Mouse (Mus musculus) embryonic facial prominence, embryonic 11.5 days (tissue): Measurements from ENCODE around the gene Onecut3. TPM values are rescaled to one million over a fixed set of nuclear protein-coding genes. Genes with fewer than 3 reads are reported as not detected.
A peak's percentile ranks its signal among the peaks of the same experiment; 100 is the strongest.

Source experiments
- ATAC-seq: fragments of 200-750 bp; cut with Nextera tagmentation; replicated peaks from 2 replicates; pipeline ENCODE4 v1.8.0; 2017; ENCODE audit warnings: low read depth; ENCODE audit not compliant: insufficient number of reproducible peaks, low FRiP score, low TSS enrichment
- DNase-seq: peaks from one replicate; pipeline ENCODE4 v3.0.0-alpha.2; 2015; ENCODE audit warnings: low spot score
- H3K27ac ChIP-seq: fragments of 300-500 bp; sonication (generic); replicated peaks from 2 replicates; pipeline ENCODE4 v1.5.1; 2014; ENCODE audit warnings: mild to moderate bottlenecking, low read depth, low read length, control low read depth
- H3K27me3 ChIP-seq: fragments of 300-500 bp; sonication (generic); 2 replicates; pipeline ENCODE4 v1.6.1; 2014; ENCODE audit warnings: mild to moderate bottlenecking, low read length, moderate library complexity, mixed read lengths; ENCODE audit not compliant: control insufficient read depth, insufficient read depth
- H3K36me3 ChIP-seq: fragments of 300-500 bp; sonication (generic); replicated peaks from 2 replicates; pipeline ENCODE4 v1.6.1; 2014; ENCODE audit warnings: low read depth, mild to moderate bottlenecking, low read length, moderate library complexity, mixed read lengths; ENCODE audit not compliant: control insufficient read depth, insufficient read depth
- H3K4me1 ChIP-seq: fragments of 300-500 bp; sonication (generic); 2 replicates; pipeline ENCODE4 v1.6.1; 2014; ENCODE audit warnings: low read length, mixed read lengths; ENCODE audit not compliant: control insufficient read depth, insufficient read depth
- H3K4me2 ChIP-seq: fragments of 300-500 bp; sonication (generic); 2 replicates; pipeline ENCODE4 v1.6.1; 2014; ENCODE audit warnings: low read depth, mild to moderate bottlenecking, control low read depth, low read length, moderate library complexity
- H3K4me3 ChIP-seq: fragments of 300-500 bp; sonication (generic); 2 replicates; pipeline ENCODE4 v1.5.1; 2014; ENCODE audit warnings: low read depth, low read length, control low read depth
- H3K9ac ChIP-seq: fragments of 300-500 bp; sonication (generic); replicated peaks from 2 replicates; pipeline ENCODE4 v1.6.1; 2014; ENCODE audit warnings: mild to moderate bottlenecking, control low read depth, low read length
- H3K9me3 ChIP-seq: fragments of 300-500 bp; sonication (generic); replicated peaks from 2 replicates; pipeline ENCODE4 v1.6.1; 2016; ENCODE audit warnings: mild to moderate bottlenecking, low read length, inconsistent platforms, mixed read lengths; ENCODE audit not compliant: control insufficient read depth
- WGBS: fragments of 180-500 bp; shearing (Covaris S2); extraction: QIAGEN DNeasy Blood & Tissue Kit; methylation state at CpG from one replicate; pipeline ENCODE4 v1.1.7; 2014; 5-methylcytosine and 5-hydroxymethylcytosine counted together
- polyA plus RNA-seq: library from polyadenylated mRNA; unstranded; fragments of >200 nt; fragmentation: Nextera tagmentation; extraction: Ambion mirVana; gene quantifications from 2 replicates; pipeline ENCODE4 v1.2.1, GENCODE M21; 2014

Onecut3 gene
- polyA plus RNA-seq, 1 experiment from 2014 or later = 0.22 TPM

DNA sequence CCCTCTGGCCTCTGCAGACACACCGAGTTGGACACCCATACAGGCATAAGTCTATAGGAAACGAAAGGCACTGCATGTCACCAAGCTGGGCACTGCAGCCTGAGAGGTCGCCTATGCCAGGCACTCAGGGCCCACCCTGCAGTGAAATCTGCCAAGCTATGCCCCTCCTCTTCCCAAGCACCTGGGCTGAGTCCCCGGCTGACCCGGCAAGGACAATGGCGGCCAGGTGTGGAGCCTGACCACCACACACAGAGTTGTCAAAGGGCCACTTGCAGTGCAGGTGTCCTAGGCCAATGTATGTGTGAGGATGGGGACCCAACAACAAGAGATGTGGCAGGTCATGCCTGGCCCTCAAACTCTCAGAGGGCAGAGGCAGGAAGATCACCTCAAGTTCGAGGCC is 64.8 kb downstream of the Onecut3 start:
- WGBS = 96% methylated on average over 7 of the region's 7 CpGs
- no peaks in the 10 kb centered on the region for H3K27me3 ChIP-seq
- no peak for ATAC-seq

DNA sequence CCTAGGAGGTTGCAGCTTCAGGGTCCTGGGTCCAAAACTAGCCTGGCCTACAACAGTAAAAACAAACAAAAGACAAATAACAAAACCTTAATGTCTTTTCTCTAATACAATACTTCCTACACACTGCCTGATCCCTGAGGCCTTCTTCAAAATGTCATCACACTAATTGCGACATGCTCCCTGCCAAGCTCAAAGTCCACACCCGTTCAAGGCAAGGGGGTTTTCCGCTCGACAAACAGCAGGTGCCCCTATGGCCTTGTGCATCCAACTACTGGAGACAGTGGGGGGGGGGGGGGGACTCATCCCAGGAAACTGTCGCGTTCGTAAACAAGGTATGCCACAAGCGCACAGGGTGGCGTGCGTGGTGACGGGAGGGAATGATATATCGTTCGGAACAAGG is 66.0 kb downstream of the Onecut3 start:
- Histone ChIP-seq H3K36me3 (no peaks in the 10 kb centered on the region), H3K4me2 (peak overlapping the region; percentile 84), H3K9ac (peak overlapping the region; percentile 95), H3K9me3 (no peaks in the 10 kb centered on the region), H3K4me1 (peaks cover 4% of the 10 kb centered on the region; the same call in 1 of the 2 replicates), H3K4me3 (peak overlapping the region; percentile 97), H3K27me3 (no peaks in the 10 kb centered on the region), H3K27ac (0 out of 2 replicates have a peak overlapping the region, but pooled peaks have one; percentile 70)
- ATAC-seq = no peak
- DNase-seq = no peak
- WGBS = under 1% methylated on average over 13 of the region's 13 CpGs

More for the DNA sequence above, 64.8 kb downstream of the Onecut3 start:
- Histone ChIP-seq H3K4me3 (no peak overlapping the region), H3K4me2 (no peak overlapping the region), H3K4me1 (peaks cover 4% of the 10 kb centered on the region; the same call in 1 of the 2 replicates), H3K9me3 (no peaks in the 10 kb centered on the region), H3K36me3 (no peaks in the 10 kb centered on the region), H3K27ac (no peak overlapping the region), H3K9ac (no peak overlapping the region)
- no peak for DNase-seq

DNA sequence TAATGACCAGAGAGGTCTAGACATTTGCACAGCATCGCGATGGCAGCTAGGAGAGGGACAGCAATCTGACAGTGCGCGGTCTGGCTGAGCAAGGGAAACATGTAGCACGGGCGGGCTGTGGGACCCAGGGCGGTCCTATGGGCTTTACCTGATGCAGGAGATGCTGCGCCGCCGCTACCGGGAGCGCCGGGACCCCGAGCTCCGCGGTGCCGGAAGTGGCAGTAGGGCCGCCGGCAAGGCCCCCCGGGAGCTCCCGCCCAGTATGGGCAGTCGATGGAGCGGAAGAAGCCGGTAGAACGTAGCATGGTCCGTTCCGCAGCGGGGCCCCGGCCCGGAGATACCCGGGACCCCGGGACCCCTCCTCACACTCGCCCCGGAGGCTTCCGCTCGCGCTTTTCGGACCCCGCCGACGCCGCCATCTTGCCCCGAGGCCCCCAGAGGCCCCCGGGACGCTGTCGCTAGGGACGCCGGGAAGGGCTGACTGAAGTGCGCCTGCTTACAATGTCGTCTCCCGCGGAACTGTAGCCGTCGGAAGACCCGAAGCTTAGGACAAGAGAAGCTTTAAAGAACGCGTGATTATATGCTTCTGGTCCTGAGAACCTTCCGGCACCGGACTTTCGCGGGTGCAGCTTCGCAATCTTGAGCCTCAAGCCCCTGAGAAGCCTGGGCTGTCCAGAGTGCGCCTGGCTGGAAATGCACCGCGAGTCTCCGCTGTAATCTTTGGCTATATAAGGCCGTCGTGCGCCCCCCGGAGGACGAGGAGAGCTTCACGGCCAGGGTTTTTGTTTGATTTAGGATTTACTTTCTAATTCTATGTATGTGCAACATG is 66.7 kb downstream of the Onecut3 start, which contains the start of gene Rexo1:
Gene Rexo1, minus strand, starts transcription at position 445 of the 829 bp plus-strand sequence.
- Histone ChIP-seq H3K4me1 (peaks cover 4% of the 10 kb centered on the region), H3K27me3 (no peaks in the 10 kb centered on the region), H3K36me3 (no peaks in the 10 kb centered on the region), H3K4me3 (peak within 1 kb of the TSS; percentile 97), H3K9me3 (no peaks in the 10 kb centered on the region), H3K4me2 (peak within 1 kb of the TSS; percentile 84), H3K9ac (peak within 1 kb of the TSS; percentile 95), H3K27ac (peak within 1 kb of the TSS; percentile 70)
- under 1% methylated on average over 72 of the region's 72 CpGs for WGBS
- ATAC-seq (peak; percentile 60), DNase-seq (peak; percentile 96)

DNA sequence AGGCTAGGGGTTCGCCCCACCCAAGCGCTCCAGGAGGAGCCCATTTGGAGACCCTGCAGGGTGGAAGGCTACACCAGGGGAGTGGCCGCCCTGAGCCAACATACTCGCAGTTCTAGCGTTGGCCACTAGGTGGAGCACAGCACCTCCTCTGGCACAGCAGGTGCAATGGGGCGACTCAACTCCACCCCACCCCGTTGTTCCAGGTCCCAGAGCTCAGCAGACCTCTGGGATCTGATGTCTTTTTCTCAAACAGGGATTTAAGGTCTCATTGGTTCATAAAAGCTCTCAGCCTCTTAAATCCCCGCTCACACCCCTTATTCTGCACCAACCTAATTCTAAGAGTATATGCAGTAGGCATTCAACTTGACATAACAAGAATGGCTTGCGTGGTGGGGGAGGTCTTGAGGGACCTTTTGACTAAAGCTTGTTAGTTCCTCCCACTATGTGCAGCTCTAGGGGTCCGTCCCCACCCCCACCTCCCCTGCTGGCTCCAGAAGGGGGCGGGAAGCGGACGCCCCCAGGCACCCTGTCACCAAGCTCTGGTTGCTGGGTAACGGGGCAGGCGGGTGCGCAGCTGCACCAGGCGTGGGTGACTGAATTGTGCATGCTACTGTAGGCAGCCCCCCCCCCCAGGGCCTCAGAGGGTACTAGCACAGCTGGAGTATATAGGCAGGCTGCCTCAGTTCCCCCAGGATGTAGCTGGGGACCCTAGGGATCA is 71.9 kb downstream of the Onecut3 start:
- Histone ChIP-seq H3K9ac (no peak overlapping the region), H3K4me3 (no peak overlapping the region), H3K27ac (no peak overlapping the region), H3K36me3 (no peaks in the 10 kb centered on the region), H3K27me3 (no peaks in the 10 kb centered on the region), H3K4me2 (no peak overlapping the region), H3K4me1 (peaks cover 6% of the 10 kb centered on the region), H3K9me3 (no peaks in the 10 kb centered on the region)
- DNase-seq = peak; percentile 85
- WGBS = 22% methylated on average over 17 of the region's 17 CpGs
- peak; percentile 30; the same call in 1 of the 2 replicates for ATAC-seq

Other genes starting within 250 kb of the Onecut3 start
- 221 and 253 TPM in 2 replicates for gene Ndufs7, start 245.7 kb upstream of the Onecut3 start, polyA plus RNA-seq
- gene Gamt, start 233.8 kb upstream of the Onecut3 start, polyA plus RNA-seq = 21.9 and 22.4 TPM in 2 replicates
- gene Dazap1, start 233.3 kb upstream of the Onecut3 start, polyA plus RNA-seq = 40.9 and 44.7 TPM in 2 replicates
- gene Rps15, start 202.4 kb upstream of the Onecut3 start, polyA plus RNA-seq = 886 and 948 TPM in 2 replicates
- 11.0 and 15.8 TPM in 2 replicates for gene Apc2, start 198.9 kb upstream of the Onecut3 start, polyA plus RNA-seq
- 36.5 and 41.6 TPM in 2 replicates for gene 2310011J03Rik, start 174.3 kb upstream of the Onecut3 start, polyA plus RNA-seq
- gene Pcsk4, start 165.3 kb upstream of the Onecut3 start, polyA plus RNA-seq = 1.6 and 2.9 TPM in 2 replicates
- 4.3 and 4.5 TPM in 2 replicates for gene Reep6, start 164.9 kb upstream of the Onecut3 start, polyA plus RNA-seq
- gene Adamtsl5, start 146.4 kb upstream of the Onecut3 start, polyA plus RNA-seq = 0.14 and 0.88 TPM in 2 replicates
- gene Plk5, start 138.4 kb upstream of the Onecut3 start, polyA plus RNA-seq = 0.26 and 0.52 TPM in 2 replicates
- gene Mex3d, start 107.2 kb upstream of the Onecut3 start, polyA plus RNA-seq = 10.3 and 12.9 TPM in 2 replicates
- gene Mbd3, start 95.3 kb upstream of the Onecut3 start, polyA plus RNA-seq = 241 and 259 TPM in 2 replicates
- 377 and 460 TPM in 2 replicates for gene Uqcr11, start 88.0 kb upstream of the Onecut3 start, polyA plus RNA-seq
- 174 and 178 TPM in 2 replicates for gene Tcf3, start 61.2 kb upstream of the Onecut3 start, polyA plus RNA-seq
- 0.28 and 0.36 TPM in 2 replicates for gene Atp8b3, start 44.3 kb downstream of the Onecut3 start, polyA plus RNA-seq
- 17.1 and 20.6 TPM in 2 replicates for gene Rexo1, start 66.7 kb downstream of the Onecut3 start, polyA plus RNA-seq
- gene Klf16, start 82.5 kb downstream of the Onecut3 start, polyA plus RNA-seq = 4.5 and 5.5 TPM in 2 replicates
- gene Abhd17a, start 95.5 kb downstream of the Onecut3 start, polyA plus RNA-seq = 94.8 and 111 TPM in 2 replicates
- 62.4 and 64.9 TPM in 2 replicates for gene Scamp4, start 108.0 kb downstream of the Onecut3 start, polyA plus RNA-seq
- 5.7 and 5.8 TPM in 2 replicates for gene Adat3, start 108.0 kb downstream of the Onecut3 start, polyA plus RNA-seq
- gene Gm49322, start 111.2 kb downstream of the Onecut3 start, polyA plus RNA-seq = 1.4 and 1.5 TPM in 2 replicates
- gene Csnk1g2, start 128.0 kb downstream of the Onecut3 start, polyA plus RNA-seq = 93.4 and 97.9 TPM in 2 replicates
- gene Btbd2, start 162.2 kb downstream of the Onecut3 start, polyA plus RNA-seq = 53.5 and 56.3 TPM in 2 replicates
- gene Mknk2, start 183.3 kb downstream of the Onecut3 start, polyA plus RNA-seq = 63.7 and 67.0 TPM in 2 replicates
- 42.3 and 45.0 TPM in 2 replicates for gene Mob3a, start 207.1 kb downstream of the Onecut3 start, polyA plus RNA-seq
- gene Izumo4, start 207.3 kb downstream of the Onecut3 start, polyA plus RNA-seq = 4.8 and 7.6 TPM in 2 replicates
- gene Ap3d1, start 247.4 kb downstream of the Onecut3 start, polyA plus RNA-seq = 57.6 and 61.0 TPM in 2 replicates